8 mouse cellular contexts compared by ENCODE assay signal in the genomic region with DNA sequence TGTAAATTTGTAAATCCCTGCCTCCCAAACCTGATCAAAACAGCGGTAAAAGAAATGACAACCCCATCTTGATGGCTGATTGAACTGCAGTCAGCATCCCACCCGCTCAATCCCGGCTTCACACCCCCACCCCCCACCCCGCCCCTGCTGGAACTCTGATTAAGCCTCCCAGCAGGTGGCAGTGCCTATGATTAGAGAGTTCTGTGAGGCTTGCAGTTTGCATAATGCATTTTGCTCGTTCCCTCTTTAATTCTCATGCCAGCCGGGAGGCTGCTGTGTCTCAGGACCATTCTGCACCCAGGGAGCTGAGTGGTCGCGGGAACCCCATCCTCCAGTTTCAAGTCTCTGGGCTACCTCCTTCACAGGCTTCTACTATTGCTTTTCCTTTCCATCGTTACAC. TPM values are rescaled to one million over a fixed set of nuclear protein-coding genes. Genes with fewer than 3 reads are reported as not detected.
A peak's percentile ranks its signal among the peaks of the same experiment; 100 is the strongest.
DNase-seq lines count a peak whose midpoint lies in the region; ATAC-seq and TF ChIP-seq lines count a peak whose summit lies in the region.

No protein-coding gene starts in this region.

- no peaks in the 10 kb centered on the region for H3K27me3 ChIP-seq in lung, embryonic 14.5 days (ENCODE audit: insufficient read depth, low read length)
- H3K27me3 ChIP-seq in kidney, postnatal 0 days (ENCODE audit: insufficient read depth, low read length), result no peaks in the 10 kb centered on the region
- H3K27me3 ChIP-seq in liver, embryonic 16.5 days (ENCODE audit: control insufficient read depth, insufficient read depth, low read depth, low read length), result no peaks in the 10 kb centered on the region
- H3K27me3 ChIP-seq in stomach, embryonic 14.5 days (ENCODE audit: control insufficient read depth, insufficient read depth, low read length), result no peaks in the 10 kb centered on the region
- no peaks in the 10 kb centered on the region for H3K27me3 ChIP-seq in cerebellum, adult 2 months (ENCODE audit: control insufficient read depth, insufficient read depth, low read length)

- H3K27ac ChIP-seq in lung, embryonic 14.5 days (ENCODE audit: low read depth), result no peak overlapping the region
- H3K27ac ChIP-seq in kidney, postnatal 0 days, result no peak overlapping the region
- no peak overlapping the region for H3K27ac ChIP-seq in liver, embryonic 16.5 days (ENCODE audit: low read length)
- H3K27ac ChIP-seq in stomach, embryonic 14.5 days (ENCODE audit: low read length), result peak overlapping the region; percentile 16; the same call in 1 of the 2 replicates
- no peak overlapping the region for H3K27ac ChIP-seq in cerebellum, adult 2 months (ENCODE audit: insufficient read depth, low read length)

- 7% methylated on average over 9 of the region's 9 CpGs for WGBS in lung, embryonic 14.5 days
- 3% methylated on average over 9 of the region's 9 CpGs for WGBS in kidney, postnatal 0 days
- WGBS in liver, embryonic 16.5 days (ENCODE audit: insufficient replicate concordance), result 9% methylated on average over 9 of the region's 9 CpGs
- 9% methylated on average over 9 of the region's 9 CpGs for WGBS in stomach, embryonic 14.5 days
- WGBS in cerebellum, adult 2 months, result 7% methylated on average over 9 of the region's 9 CpGs

- no peaks in the 10 kb centered on the region for H3K4me1 ChIP-seq in lung, embryonic 14.5 days (ENCODE audit: insufficient read depth)
- 0 out of 2 replicates have a peak, but pooled peaks cover 2% of the 10 kb centered on the region for H3K4me1 ChIP-seq in kidney, postnatal 0 days (replicated peaks; ENCODE audit: insufficient read depth, low read length)
- H3K4me1 ChIP-seq in liver, embryonic 16.5 days (ENCODE audit: control insufficient read depth, low read depth, low read length), result peaks cover 42% of the 10 kb centered on the region
- peaks cover 3% of the 10 kb centered on the region; the same call in 1 of the 2 replicates for H3K4me1 ChIP-seq in stomach, embryonic 14.5 days (ENCODE audit: control insufficient read depth, insufficient read depth, low read length)
- H3K4me1 ChIP-seq in cerebellum, adult 2 months (ENCODE audit: control insufficient read depth, insufficient read depth, low read length), result no peaks in the 10 kb centered on the region

- no peaks in the 10 kb centered on the region for H3K36me3 ChIP-seq in lung, embryonic 14.5 days (ENCODE audit: insufficient read depth)
- no peaks in the 10 kb centered on the region for H3K36me3 ChIP-seq in kidney, postnatal 0 days (ENCODE audit: insufficient read depth, low read length)
- no peaks in the 10 kb centered on the region for H3K36me3 ChIP-seq in liver, embryonic 16.5 days (ENCODE audit: control insufficient read depth, insufficient read depth)
- H3K36me3 ChIP-seq in stomach, embryonic 14.5 days (ENCODE audit: control insufficient read depth, insufficient read depth, low read length), result no peaks in the 10 kb centered on the region

- H3K4me2 ChIP-seq in lung, embryonic 14.5 days, result peak overlapping the region; percentile 36
- peak overlapping the region; percentile 25; the same call in 1 of the 2 replicates for H3K4me2 ChIP-seq in kidney, postnatal 0 days (ENCODE audit: low read length)
- peak overlapping the region; percentile 30 for H3K4me2 ChIP-seq in liver, embryonic 16.5 days (ENCODE audit: low read depth, low read length)
- H3K4me2 ChIP-seq in stomach, embryonic 14.5 days (replicated peaks; ENCODE audit: low read depth, low read length), result peak overlapping the region; percentile 10; the same call in 1 of the 2 replicates

- TF ChIP-seq POLR2A in cerebellum, adult 2 months (IDR thresholded peaks at IDR 0.05; ENCODE audit: borderline replicate concordance, insufficient read depth, low read length), result no peak

- no peak overlapping the region for H3K9ac ChIP-seq in lung, embryonic 14.5 days
- H3K9ac ChIP-seq in kidney, postnatal 0 days (ENCODE audit: low read depth, low read length), result no peak overlapping the region
- H3K9ac ChIP-seq in liver, embryonic 16.5 days (ENCODE audit: low read depth, low read length), result peak overlapping the region; percentile 11; the same call in 1 of the 2 replicates
- no peak overlapping the region for H3K9ac ChIP-seq in stomach, embryonic 14.5 days (replicated peaks; ENCODE audit: low read depth, low read length)

- no peak for ATAC-seq in lung, embryonic 14.5 days (ENCODE audit: insufficient read depth)
- ATAC-seq in frontal cortex, adult (ENCODE audit: low TSS enrichment), result peak; percentile 94
- no peak for ATAC-seq in kidney, postnatal 0 days (replicated peaks; ENCODE audit: low FRiP score, low read depth)
- ATAC-seq in liver, embryonic 16.5 days (ENCODE audit: low read depth), result no peak
- no peak for ATAC-seq in stomach, embryonic 14.5 days (ENCODE audit: insufficient number of reproducible peaks, insufficient read depth, low FRiP score, low read depth)

- peak; percentile 47 for DNase-seq in lung, embryonic 14.5 days
- no peak for DNase-seq in lung, adult 18-20 months
- peak; percentile 46 for DNase-seq in kidney, postnatal 0 days (ENCODE audit: low spot score)
- no peak for DNase-seq in cerebellum, adult 2 months
- DNase-seq in cerebellum, postnatal 36 days, result no peak

- no peak overlapping the region for H3K4me3 ChIP-seq in lung, embryonic 14.5 days (ENCODE audit: low read depth, low read length)
- no peak overlapping the region for H3K4me3 ChIP-seq in kidney, postnatal 0 days (replicated peaks; ENCODE audit: low read depth, low read length)
- no peak overlapping the region for H3K4me3 ChIP-seq in liver, embryonic 16.5 days (ENCODE audit: low read depth, low read length)
- H3K4me3 ChIP-seq in stomach, embryonic 14.5 days (ENCODE audit: low read depth, low read length), result no peak overlapping the region
- no peak overlapping the region for H3K4me3 ChIP-seq in cerebellum, adult 2 months (replicated peaks; ENCODE audit: insufficient read depth, low read depth, low read length)

- TF ChIP-seq CTCF in lung, embryonic 14.5 days (IDR thresholded peaks at IDR 0.05; ENCODE audit: low read depth), result peak; percentile 33
- peak; percentile 53 for TF ChIP-seq CTCF in kidney, postnatal 0 days (IDR thresholded peaks at IDR 0.05; ENCODE audit: low read depth)
- no peak for TF ChIP-seq CTCF in cerebellum, adult 2 months (IDR thresholded peaks at IDR 0.05; ENCODE audit: borderline replicate concordance, insufficient read depth, low read depth, low read length)

- H3K9me3 ChIP-seq in lung, embryonic 14.5 days (ENCODE audit: low read depth, low read length), result no peaks in the 10 kb centered on the region
- H3K9me3 ChIP-seq in kidney, postnatal 0 days (replicated peaks; ENCODE audit: low read length), result peaks cover 4% of the 10 kb centered on the region; the same call in 1 of the 2 replicates
- H3K9me3 ChIP-seq in liver, embryonic 16.5 days (replicated peaks; ENCODE audit: control insufficient read depth, low read length), result peaks cover 5% of the 10 kb centered on the region
- H3K9me3 ChIP-seq in stomach, embryonic 14.5 days (ENCODE audit: control insufficient read depth, low read depth, low read length), result no peaks in the 10 kb centered on the region

RNA-seq across cellular contexts. Expression of gene Kbtbd12, which starts 2.2 kb away (rescaled TPM):
- 0.19 TPM in 1 of 2 replicates, not detected in the other for polyA plus RNA-seq in lung, embryonic 14.5 days (2014; fragmentation: Nextera tagmentation; extraction: Ambion mirVana)
- 0.14 TPM in 1 of 2 replicates, not detected in the other for polyA plus RNA-seq in kidney, postnatal 0 days (2015; fragmentation: Nextera tagmentation; extraction: Ambion mirVana)
- 1.4 TPM in 2 replicates for polyA plus RNA-seq in liver, embryonic 16.5 days (2015; fragmentation: Nextera tagmentation; extraction: Ambion mirVana)
- not detected in 2 replicates for polyA plus RNA-seq in stomach, embryonic 14.5 days (2014; fragmentation: Nextera tagmentation; extraction: Ambion mirVana)
- 0.13 and 0.25 TPM in 2 replicates for polyA plus RNA-seq in cerebellum, adult 2 months (2012; rRNA removed)

Comparison
In these comparisons a context has a peak if more than half of its experiments do, and no peak if none do; other contexts are left out.
1. DNase-seq: peak in lung, embryonic 14.5 days (single experiment) and kidney, postnatal 0 days (single experiment); none in lung, adult 18-20 months (0 of 2), cerebellum, adult 2 months (0 of 2) and cerebellum, postnatal 36 days (0 of 2).
2. Peak in every context shown above with its lines, with median percentiles within 50 percentile points of each other: H3K4me2 ChIP-seq.